In the genomic region with DNA sequence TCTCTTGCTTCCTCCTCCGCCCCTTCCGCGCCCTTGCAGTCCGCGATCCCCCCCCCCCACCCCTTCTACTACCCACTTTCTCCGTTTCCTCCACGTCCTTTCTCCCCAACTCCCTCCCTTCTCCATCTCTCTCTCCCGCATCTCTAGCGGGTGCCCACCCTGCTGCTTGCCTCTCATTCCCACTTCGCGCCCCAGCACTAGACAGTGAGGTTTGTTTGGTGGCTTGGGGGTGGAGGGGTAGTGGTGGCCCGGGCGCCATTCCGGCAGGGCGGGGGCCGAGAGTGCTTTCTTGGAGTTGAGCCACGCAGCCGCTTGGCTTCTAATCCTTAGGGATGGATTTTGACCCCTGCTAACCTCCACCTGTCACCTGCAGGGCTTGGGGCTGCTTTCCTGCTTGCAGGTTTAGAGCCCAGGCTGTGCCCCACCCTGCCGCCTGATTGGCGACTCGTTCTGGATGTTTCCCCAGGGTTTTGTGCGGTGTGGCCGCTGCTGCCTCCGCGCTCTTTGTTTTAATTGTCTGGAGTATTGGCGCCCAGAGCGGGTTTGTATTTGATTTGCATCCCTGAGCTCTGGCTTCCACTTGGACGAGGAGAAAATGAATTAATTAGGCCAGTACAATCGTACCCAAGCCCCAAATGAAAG, we compare ENCODE assay signal across 8 mouse cellular contexts. TPM values are rescaled to one million over a fixed set of nuclear protein-coding genes. Genes with fewer than 3 reads are reported as not detected.
A peak's percentile ranks its signal among the peaks of the same experiment; 100 is the strongest.
DNase-seq lines count a peak whose midpoint lies in the region; ATAC-seq and TF ChIP-seq lines count a peak whose summit lies in the region.
"Had no signal": no experiment of that assay in that cellular context is flagged by ENCODE, and none has a peak within 500 bp of the region (broad histone marks: within the 10 kb centered on the region; RNA-seq: fewer than 3 reads in every experiment).

A gene (minus strand): TSS at position 217 of the 642 bp plus-strand sequence.

- peaks cover 13% of the 10 kb centered on the region for H3K9me3 ChIP-seq in CH12.LX (replicated peaks; ENCODE audit: low read length)
- H3K9me3 ChIP-seq in embryonic facial prominence, embryonic 10.5 days: no peaks in the 10 kb centered on the region
- no peaks in the 10 kb centered on the region for H3K9me3 ChIP-seq in heart, postnatal 0 days (replicated peaks; ENCODE audit: control insufficient read depth, low read length)
- no peaks in the 10 kb centered on the region for H3K9me3 ChIP-seq in lung, postnatal 0 days (ENCODE audit: low read length)
- H3K9me3 ChIP-seq in stomach, embryonic 16.5 days (replicated peaks; ENCODE audit: control insufficient read depth, low read length): no peaks in the 10 kb centered on the region

- 1% methylated on average over 24 of the region's 29 CpGs for WGBS in embryonic facial prominence, embryonic 10.5 days
- 3% methylated on average over 25 of the region's 29 CpGs for WGBS in heart, postnatal 0 days
- 5% methylated on average over 23 of the region's 29 CpGs for WGBS in lung, postnatal 0 days
- WGBS in stomach, embryonic 16.5 days: 4% methylated on average over 24 of the region's 29 CpGs

- no peaks in the 10 kb centered on the region for H3K4me1 ChIP-seq in CH12.LX (ENCODE audit: control insufficient read depth in 1 of 2, insufficient read depth in 2 of 2)
- peaks cover 31% of the 10 kb centered on the region for H3K4me1 ChIP-seq in embryonic facial prominence, embryonic 10.5 days
- H3K4me1 ChIP-seq in heart, postnatal 0 days (ENCODE audit: control insufficient read depth, insufficient read depth): peaks cover 27% of the 10 kb centered on the region; the same call in 1 of the 2 replicates
- H3K4me1 ChIP-seq in lung, postnatal 0 days (ENCODE audit: insufficient read depth, low read depth, low read length): 0 out of 2 replicates have a peak, but pooled peaks cover 3% of the 10 kb centered on the region
- no peaks in the 10 kb centered on the region for H3K4me1 ChIP-seq in stomach, embryonic 16.5 days (ENCODE audit: control insufficient read depth, insufficient read depth, low read length)

- no peaks in the 10 kb centered on the region for H3K36me3 ChIP-seq in CH12.LX (replicated peaks in 1 of 2; ENCODE audit: control insufficient read depth in 1 of 2, insufficient read depth in 1 of 2, low read length in 1 of 2)
- no peaks in the 10 kb centered on the region for H3K36me3 ChIP-seq in embryonic facial prominence, embryonic 10.5 days (replicated peaks)
- no peaks in the 10 kb centered on the region for H3K36me3 ChIP-seq in heart, postnatal 0 days (replicated peaks; ENCODE audit: control insufficient read depth, insufficient read depth, low read length)
- H3K36me3 ChIP-seq in lung, postnatal 0 days (ENCODE audit: insufficient read depth, low read length): no peaks in the 10 kb centered on the region
- no peaks in the 10 kb centered on the region for H3K36me3 ChIP-seq in stomach, embryonic 16.5 days (ENCODE audit: control insufficient read depth, insufficient read depth, low read length)

- peaks cover 5% of the 10 kb centered on the region for H3K27me3 ChIP-seq in CH12.LX (replicated peaks)
- peaks cover 82% of the 10 kb centered on the region for H3K27me3 ChIP-seq in embryonic facial prominence, embryonic 10.5 days (replicated peaks; ENCODE audit: low read depth, poor library complexity, severe bottlenecking)
- peaks cover 30% of the 10 kb centered on the region for H3K27me3 ChIP-seq in heart, postnatal 0 days (ENCODE audit: control insufficient read depth, insufficient read depth, low read length)
- peaks cover 6% of the 10 kb centered on the region; the same call in 1 of the 2 replicates for H3K27me3 ChIP-seq in lung, postnatal 0 days (replicated peaks; ENCODE audit: insufficient read depth, low read length)
- H3K27me3 ChIP-seq in stomach, embryonic 16.5 days (ENCODE audit: control insufficient read depth, insufficient read depth, low read length): peaks cover 16% of the 10 kb centered on the region; the same call in 1 of the 2 replicates

- H3K79me2 ChIP-seq in CH12.LX (replicated peaks; ENCODE audit: control insufficient read depth, extremely low read depth, insufficient read depth, poor library complexity, severe bottlenecking): no peaks in the 10 kb centered on the region

- dilution Hi-C loops in CH12.LX (cut with MboI; ENCODE audit: extremely low pct_ligation_motif_present, extremely low pct_unique_long_range_greater_than_20kb, low sequenced_read_pairs): no loop called here

- no peak within 1 kb of the TSS for H3K27ac ChIP-seq in CH12.LX (ENCODE audit: insufficient read depth, low read depth)
- peak within 1 kb of the TSS; percentile 79 for H3K27ac ChIP-seq in embryonic facial prominence, embryonic 10.5 days (replicated peaks)
- no peak within 1 kb of the TSS for H3K27ac ChIP-seq in heart, postnatal 0 days (ENCODE audit: low read depth)
- no peak within 1 kb of the TSS for H3K27ac ChIP-seq in lung, postnatal 0 days (ENCODE audit: low read length)
- peak within 1 kb of the TSS; percentile 69; the same call in 1 of the 2 replicates for H3K27ac ChIP-seq in stomach, embryonic 16.5 days (ENCODE audit: low read length)

- TF ChIP-seq EP300 in CH12.LX (IDR thresholded peaks at IDR 0.05; ENCODE audit: low read length): no peak
- TF ChIP-seq EP300 in heart, postnatal 0 days (IDR thresholded peaks at IDR 0.05; ENCODE audit: low read depth): no peak
- no peak for TF ChIP-seq EP300 in lung, postnatal 0 days (IDR thresholded peaks at IDR 0.05)

- H3K9ac ChIP-seq in CH12.LX (ENCODE audit: insufficient read depth, low read depth): no peak within 1 kb of the TSS
- H3K9ac ChIP-seq in heart, postnatal 0 days (replicated peaks; ENCODE audit: low read depth, low read length): peak within 1 kb of the TSS; percentile 4; the same call in 1 of the 2 replicates
- peak within 1 kb of the TSS; percentile 34; the same call in 1 of the 2 replicates for H3K9ac ChIP-seq in lung, postnatal 0 days (replicated peaks; ENCODE audit: low read depth)
- peak within 1 kb of the TSS; percentile 76 for H3K9ac ChIP-seq in stomach, embryonic 16.5 days (ENCODE audit: low read length)

- no peak for TF ChIP-seq CTCF in CH12.LX (conservative IDR thresholded peaks at IDR 0.05 in 1 of 2, IDR thresholded peaks at IDR 0.05 in 1 of 2; ENCODE audit: low read depth in 2 of 2, low read length in 2 of 2)
- no peak for TF ChIP-seq CTCF in heart, postnatal 0 days (IDR thresholded peaks at IDR 0.05; ENCODE audit: low read depth)
- TF ChIP-seq CTCF in lung, postnatal 0 days (IDR thresholded peaks at IDR 0.05): no peak

- TF ChIP-seq RAD21 in CH12.LX (IDR thresholded peaks at IDR 0.05; ENCODE audit: low read depth, low read length): no peak

- peak within 1 kb of the TSS in 1 of 3 experiments; percentile 63 for H3K4me3 ChIP-seq in CH12.LX (replicated peaks in 1 of 3; ENCODE audit: low read depth in 2 of 3, low read length in 2 of 3, poor library complexity in 1 of 3)
- peak within 1 kb of the TSS; percentile 76 for H3K4me3 ChIP-seq in embryonic facial prominence, embryonic 10.5 days
- H3K4me3 ChIP-seq in heart, postnatal 0 days (ENCODE audit: low read depth, low read length): peak within 1 kb of the TSS; percentile 49
- peak within 1 kb of the TSS; percentile 56 for H3K4me3 ChIP-seq in lung, postnatal 0 days (ENCODE audit: low read depth, low read length)
- peak within 1 kb of the TSS; percentile 66 for H3K4me3 ChIP-seq in stomach, embryonic 16.5 days (replicated peaks; ENCODE audit: low read length)
- H3K4me3 ChIP-seq: erythroblast, embryonic 14.5 days had no signal

- no peak for TF ChIP-seq POLR2A in CH12.LX (IDR thresholded peaks at IDR 0.05; ENCODE audit: low read depth, low read length)

- DNase-seq in CH12.LX (ENCODE audit: extremely low read depth) (no peak), MN1 (ENCODE audit: low spot score) (peak; percentile 50)
- peak; percentile 52 for DNase-seq in embryonic facial prominence, embryonic 10.5 days (ENCODE audit: low spot score)
- DNase-seq in heart, postnatal 0 days (ENCODE audit: low spot score): no peak
- DNase-seq in kidney, postnatal 4 days: peak; percentile 33 to 59
- DNase-seq in lung, postnatal 0 days (ENCODE audit: low spot score): peak; percentile 44

- peak within 1 kb of the TSS; percentile 88 for H3K4me2 ChIP-seq in CH12.LX (ENCODE audit: insufficient read depth, low read depth, poor library complexity, severe bottlenecking)
- peak within 1 kb of the TSS; percentile 99 for H3K4me2 ChIP-seq in heart, postnatal 0 days (ENCODE audit: low read depth, low read length)
- peak within 1 kb of the TSS; percentile 98 for H3K4me2 ChIP-seq in lung, postnatal 0 days (replicated peaks; ENCODE audit: low read depth, low read length)
- peak within 1 kb of the TSS; percentile 96 for H3K4me2 ChIP-seq in stomach, embryonic 16.5 days (ENCODE audit: low read depth, low read length)

- no peak for ATAC-seq in heart, postnatal 0 days (ENCODE audit: insufficient read depth, low read depth)
- peak; percentile 27 for ATAC-seq in lung, postnatal 0 days
- peak; percentile 70; the same call in 1 of the 2 replicates for ATAC-seq in stomach, embryonic 16.5 days (ENCODE audit: insufficient read depth, low FRiP score)

- in situ Hi-C loops in CH12.LX (cut with MboI; ENCODE audit: low pct_ligation_motif_present, low pct_unique_long_range_greater_than_20kb, low sequenced_read_pairs): no loop called here

TF ChIP-seq in CH12.LX, 34 proteins besides CTCF, POLR2A, EP300 and RAD21:
- no peak for TF ChIP-seq CHD2 (IDR thresholded peaks at IDR 0.05; ENCODE audit: low read length)
- TF ChIP-seq MAX (IDR thresholded peaks at IDR 0.05; ENCODE audit: low read length): no peak
- TF ChIP-seq ZNF384 (IDR thresholded peaks at IDR 0.05; ENCODE audit: low read depth, low read length): no peak
- no peak for TF ChIP-seq USF2 (conservative IDR thresholded peaks at IDR 0.05; ENCODE audit: low read depth, low read length)
- TF ChIP-seq TCF12 (IDR thresholded peaks at IDR 0.05; ENCODE audit: low read depth, low read length): no peak
- TF ChIP-seq NELFE (IDR thresholded peaks at IDR 0.05; ENCODE audit: low read depth, low read length): no peak
- TF ChIP-seq KAT2A (IDR thresholded peaks at IDR 0.05; ENCODE audit: insufficient replicate concordance, low read length): no peak
- TF ChIP-seq JUND (conservative IDR thresholded peaks at IDR 0.05; ENCODE audit: low read depth, low read length): no peak
- TF ChIP-seq USF1 (IDR thresholded peaks at IDR 0.05; ENCODE audit: low read depth, low read length): no peak
- no peak for TF ChIP-seq TBP (conservative IDR thresholded peaks at IDR 0.05; ENCODE audit: low read depth, low read length)
TF ChIP-seq in CH12.LX: peak in this region for 0.

RNA-seq across cellular contexts. Expression of the gene that starts here (rescaled TPM):
- total RNA-seq in CH12.LX (2012; rRNA removed) (0.17 and 0.34 TPM in 2 replicates), CH12.LX (2014; rRNA removed) (0.14 and 0.28 TPM in 2 replicates)
- polyA plus RNA-seq in CH12.LX (2012; ENCODE audit: insufficient read length, low read depth): 0.71 and 0.76 TPM in 2 replicates
- 1.5 and 1.6 TPM in 2 replicates for polyA plus RNA-seq in embryonic facial prominence, embryonic 10.5 days (2016; fragmentation: Nextera tagmentation; extraction: Ambion mirVana)
- total RNA-seq in heart, postnatal 0 days (2014; rRNA removed; ENCODE audit: low replicate concordance): 0.89 and 1.4 TPM in 2 replicates
- 0.14 and 0.37 TPM in 2 replicates for polyA plus RNA-seq in heart, postnatal 0 days (2015; fragmentation: Nextera tagmentation; extraction: Ambion mirVana)
- 1.7 and 2.0 TPM in 2 replicates for polyA plus RNA-seq in lung, postnatal 0 days (2015; fragmentation: Nextera tagmentation; extraction: Ambion mirVana)
- polyA plus RNA-seq in stomach, embryonic 16.5 days (2015; fragmentation: Nextera tagmentation; extraction: Ambion mirVana): 8.5 and 9.2 TPM in 2 replicates
- polyA plus RNA-seq: erythroblast, embryonic 14.5 days had no signal

Comparison
In these comparisons a context has a peak if more than half of its experiments do, and no peak if none do; other contexts are left out.
1. DNase-seq: peak in MN1 (single experiment), embryonic facial prominence, embryonic 10.5 days (single experiment), kidney, postnatal 4 days (2 of 2) and lung, postnatal 0 days (single experiment); none in CH12.LX (single experiment) and heart, postnatal 0 days (single experiment).
2. H3K27ac ChIP-seq: peak in embryonic facial prominence, embryonic 10.5 days (single experiment) and stomach, embryonic 16.5 days (single experiment); none in CH12.LX (single experiment), heart, postnatal 0 days (single experiment) and lung, postnatal 0 days (single experiment).
3. Peak in every context shown above with its lines, with median percentiles within 50 percentile points of each other: H3K4me2 ChIP-seq.